Mouse (Mus musculus) forebrain, embryonic 11.5 days (tissue): ENCODE results near the gene Pold2. TPM values are rescaled to one million over a fixed set of nuclear protein-coding genes. Genes with fewer than 3 reads are reported as not detected.

Experiments
- ATAC-seq: fragments of 200-750 bp; cut with Nextera tagmentation; replicated peaks from 2 replicates; pipeline ENCODE4 v1.8.0; 2017; ENCODE audit warnings: moderate TSS enrichment; ENCODE audit not compliant: low FRiP score
- DNase-seq: peaks from one replicate; pipeline ENCODE4 v3.0.0-alpha.2; 2017; ENCODE audit warnings: low spot score
- H3K27ac ChIP-seq: fragments of 300-500 bp; sonication (generic); 2 replicates; pipeline ENCODE4 v1.5.1; 2014; ENCODE audit warnings: low read depth, low read length
- H3K27me3 ChIP-seq: fragments of 300-500 bp; sonication (generic); 2 replicates; pipeline ENCODE4 v1.6.1; 2014; ENCODE audit warnings: mild to moderate bottlenecking, low read length, mixed read lengths; ENCODE audit not compliant: control insufficient read depth, insufficient read depth
- H3K36me3 ChIP-seq: fragments of 300-500 bp; sonication (generic); 2 replicates; pipeline ENCODE4 v1.6.1; 2014; ENCODE audit warnings: mild to moderate bottlenecking, low read length, moderate library complexity, mixed read lengths; ENCODE audit not compliant: control insufficient read depth, insufficient read depth
- H3K4me1 ChIP-seq: fragments of 300-500 bp; sonication (generic); replicated peaks from 2 replicates; pipeline ENCODE4 v1.6.1; 2014; ENCODE audit warnings: low read length, mixed read lengths; ENCODE audit not compliant: control insufficient read depth, insufficient read depth
- H3K4me2 ChIP-seq: fragments of 300-500 bp; sonication (generic); 2 replicates; pipeline ENCODE4 v1.6.1; 2014; ENCODE audit warnings: low read depth, mild to moderate bottlenecking, low read length, moderate library complexity, mixed read lengths; ENCODE audit not compliant: severe bottlenecking
- H3K4me3 ChIP-seq: fragments of 300-500 bp; sonication (generic); 2 replicates; pipeline ENCODE4 v1.5.1; 2014; ENCODE audit warnings: low read depth, low read length
- H3K9ac ChIP-seq: fragments of 300-500 bp; sonication (generic); 2 replicates; pipeline ENCODE4 v1.6.1; 2014; ENCODE audit warnings: low read length
- H3K9me3 ChIP-seq: fragments of 300-500 bp; sonication (generic); 2 replicates; pipeline ENCODE4 v1.6.1; 2016; ENCODE audit warnings: low read length, mixed read lengths; ENCODE audit not compliant: control insufficient read depth
- WGBS: fragments of 180-500 bp; shearing (Covaris S2); extraction: QIAGEN DNeasy Blood & Tissue Kit; methylation state at CpG from one replicate; pipeline ENCODE4 v1.1.7; 2014; 5-methylcytosine and 5-hydroxymethylcytosine counted together
- polyA plus RNA-seq: library from polyadenylated mRNA; unstranded; fragments of >200 nt; fragmentation: Nextera tagmentation; extraction: Ambion mirVana; gene quantifications from 2 replicates; pipeline ENCODE4 v1.2.1, GENCODE M21; 2014

Gene Pold2
- polyA plus RNA-seq, 1 experiment from 2014 or later = 130 TPM

GRCm38 (mm10) chr11:5860639-5861038, 17.5 kb downstream of the Pold2 start:
- Histone ChIP-seq H3K36me3 (no peaks in the 10 kb centered on the region), H3K4me3 (no peak overlapping the region), H3K27ac (no peak overlapping the region), H3K4me2 (no peak overlapping the region), H3K4me1 (peaks cover 7% of the 10 kb centered on the region), H3K9me3 (no peaks in the 10 kb centered on the region), H3K27me3 (peaks cover 28% of the 10 kb centered on the region), H3K9ac (no peak overlapping the region)
- ATAC-seq = no peak
- no peak for DNase-seq
- 58% methylated on average over 6 of the region's 6 CpGs for WGBS

- no peak overlapping the region for H3K4me2 ChIP-seq
- WGBS = 82% methylated on average over 13 of the region's 13 CpGs
- H3K4me1 ChIP-seq = peaks cover 7% of the 10 kb centered on the region
- no peak overlapping the region for H3K4me3 ChIP-seq
- DNase-seq (no peak), ATAC-seq (no peak)
- peaks cover 28% of the 10 kb centered on the region for H3K27me3 ChIP-seq
- no peak overlapping the region for H3K9ac ChIP-seq
- H3K27ac ChIP-seq = no peak overlapping the region
- H3K36me3 ChIP-seq = no peaks in the 10 kb centered on the region
- no peaks in the 10 kb centered on the region for H3K9me3 ChIP-seq
Measured at GRCm38 (mm10) chr11:5859883-5860550, 18.1 kb downstream of the Pold2 start.

GRCm38 (mm10) chr11:5858723-5859122, 19.4 kb downstream of the Pold2 start:
- Histone ChIP-seq H3K9ac (no peak overlapping the region), H3K4me2 (no peak overlapping the region), H3K9me3 (no peaks in the 10 kb centered on the region), H3K4me1 (peaks cover 7% of the 10 kb centered on the region), H3K27me3 (peaks cover 28% of the 10 kb centered on the region), H3K4me3 (no peak overlapping the region), H3K27ac (no peak overlapping the region), H3K36me3 (no peaks in the 10 kb centered on the region)
- ATAC-seq = no peak
- no peak for DNase-seq
- WGBS = 81% methylated on average over 1 of the region's 1 CpGs

GRCm38 (mm10) chr11:5856479-5857130, 21.5 kb downstream of the Pold2 start:
- Histone ChIP-seq H3K4me1 (no peaks in the 10 kb centered on the region), H3K4me2 (no peak overlapping the region), H3K9me3 (no peaks in the 10 kb centered on the region), H3K27ac (0 out of 2 replicates have a peak overlapping the region, but pooled peaks have one; percentile 6), H3K36me3 (no peaks in the 10 kb centered on the region), H3K27me3 (peaks cover 14% of the 10 kb centered on the region), H3K9ac (no peak overlapping the region), H3K4me3 (no peak overlapping the region)
- DNase-seq (no peak), ATAC-seq (no peak)
- 79% methylated on average over 8 of the region's 8 CpGs for WGBS

- H3K36me3 ChIP-seq = no peaks in the 10 kb centered on the region
- H3K9ac ChIP-seq = no peak overlapping the region
- no peaks in the 10 kb centered on the region for H3K4me1 ChIP-seq
- no peak for ATAC-seq
- peaks cover 7% of the 10 kb centered on the region for H3K27me3 ChIP-seq
- H3K27ac ChIP-seq = no peak overlapping the region
- H3K4me3 ChIP-seq = no peak overlapping the region
- whole genome bisulfite sequencing = 44% methylated on average over 7 of the region's 7 CpGs
- no peak for DNase-seq
- no peak overlapping the region for H3K4me2 ChIP-seq
- H3K9me3 ChIP-seq = no peaks in the 10 kb centered on the region
Measured at GRCm38 (mm10) chr11:5855902-5856301, 22.2 kb downstream of the Pold2 start.

- Histone ChIP-seq H3K36me3 (no peaks in the 10 kb centered on the region), H3K9me3 (no peaks in the 10 kb centered on the region), H3K4me3 (no peak overlapping the region), H3K4me1 (no peaks in the 10 kb centered on the region), H3K27ac (no peak overlapping the region), H3K27me3 (peaks cover 3% of the 10 kb centered on the region; the same call in 1 of the 2 replicates), H3K4me2 (no peak overlapping the region), H3K9ac (no peak overlapping the region)
- ATAC-seq (no peak), DNase-seq (no peak)
Measured at GRCm38 (mm10) chr11:5855481-5855880, 22.6 kb downstream of the Pold2 start.

GRCm38 (mm10) chr11:5852314-5852713, 25.8 kb downstream of the Pold2 start:
- no peak overlapping the region for H3K9ac ChIP-seq
- H3K4me3 ChIP-seq = no peak overlapping the region
- H3K27ac ChIP-seq = no peak overlapping the region
- no peak overlapping the region for H3K4me2 ChIP-seq
- H3K27me3 ChIP-seq = no peaks in the 10 kb centered on the region
- ATAC-seq (no peak), DNase-seq (no peak)
- no peaks in the 10 kb centered on the region for H3K4me1 ChIP-seq
- 68% methylated on average over 1 of the region's 1 CpGs for WGBS
- H3K9me3 ChIP-seq = no peaks in the 10 kb centered on the region
- no peaks in the 10 kb centered on the region for H3K36me3 ChIP-seq

GRCm38 (mm10) chr11:5851021-5851736, 26.9 kb downstream of the Pold2 start:
- DNase-seq = no peak
- H3K4me1 ChIP-seq = no peaks in the 10 kb centered on the region
- H3K9ac ChIP-seq = no peak overlapping the region
- WGBS = 60% methylated on average over 4 of the region's 4 CpGs
- no peak for ATAC-seq
- H3K27me3 ChIP-seq = no peaks in the 10 kb centered on the region
- H3K4me3 ChIP-seq = no peak overlapping the region
- H3K27ac ChIP-seq = no peak overlapping the region
- H3K9me3 ChIP-seq = no peaks in the 10 kb centered on the region
- no peaks in the 10 kb centered on the region for H3K36me3 ChIP-seq
- H3K4me2 ChIP-seq = no peak overlapping the region
